Mouse (Mus musculus) MEL (cell line): ENCODE measurements at regions not wholly inside any gene's neighbourhood (a gene's known extent, or its start where the extent isn't known, plus 50 kb on each side); places are given as distances from the start of the nearest gene placed in this dataset.

Experiments
- DNase-seq: peaks from one replicate; pipeline ENCODE4 v3.0.0; 2011; ENCODE audit warnings: low read depth, low spot score
- H3K27ac ChIP-seq: 2 replicates; pipeline ENCODE4 v1.5.1; 2012; ENCODE audit warnings: low read depth, mild to moderate bottlenecking, control low read depth, low read length, moderate library complexity; ENCODE audit not compliant: control insufficient read depth
- H3K27me3 ChIP-seq, 2 experiments: fragments of 150-350 bp in 1 of 2; sonication (generic) in 1 of 2; 2 replicates each; pipeline ENCODE4 v1.6.1; 2012; ENCODE audit warnings: low read length in 2 of 2, mild to moderate bottlenecking in 2 of 2, improper control_type of control experiment in 1 of 2, moderate library complexity in 1 of 2; ENCODE audit not compliant: insufficient read depth in 2 of 2, control insufficient read depth in 1 of 2
- H3K36me3 ChIP-seq, 2 experiments: 2 replicates each; pipeline ENCODE4 v1.6.1; 2012 to 2014; ENCODE audit warnings: low read length in 2 of 2, improper control_type of control experiment in 1 of 2, inconsistent platforms in 1 of 2, mild to moderate bottlenecking in 1 of 2; ENCODE audit not compliant: insufficient read depth in 2 of 2, control insufficient read depth in 1 of 2
- H3K4me1 ChIP-seq, 2 experiments: fragments of 150-350 bp in 1 of 2; sonication (generic) in 1 of 2; 2 replicates each; pipeline ENCODE4 v1.6.1; 2012; ENCODE audit warnings: low read length in 2 of 2, improper control_type of control experiment in 1 of 2, mild to moderate bottlenecking in 1 of 2; ENCODE audit not compliant: insufficient read depth in 2 of 2, control insufficient read depth in 1 of 2
- H3K4me3 ChIP-seq, 2 experiments: fragments of 150-350 bp in 1 of 2; sonication (generic) in 1 of 2; 2 replicates each; pipeline ENCODE4 v1.5.1; 2012; ENCODE audit warnings: low read depth in 2 of 2, low read length in 2 of 2, mild to moderate bottlenecking in 2 of 2, moderate library complexity in 2 of 2, control low read depth in 1 of 2, improper control_type of control experiment in 1 of 2; ENCODE audit not compliant: control insufficient read depth in 1 of 2, insufficient read depth in 1 of 2
- H3K79me2 ChIP-seq: 2 replicates; pipeline ENCODE4 v1.6.1; 2012; ENCODE audit warnings: mild to moderate bottlenecking, low read length, moderate library complexity; ENCODE audit not compliant: control insufficient read depth, poor library complexity, insufficient read depth
- H3K9ac ChIP-seq: 2 replicates; pipeline ENCODE4 v1.6.1; 2012; ENCODE audit warnings: low read depth, mild to moderate bottlenecking, control low read depth, low read length, moderate library complexity; ENCODE audit not compliant: control insufficient read depth, poor library complexity, severe bottlenecking
- H3K9me3 ChIP-seq: fragments of 150-350 bp; sonication (generic); replicated peaks from 2 replicates; pipeline ENCODE4 v1.6.1; 2012; ENCODE audit warnings: mild to moderate bottlenecking, low read length, improper control_type of control experiment, moderate library complexity; ENCODE audit not compliant: insufficient read depth
- CHD1 ChIP-seq: IDR thresholded peaks from 2 replicates; pipeline ENCODE4 v1.6.1; 2012; ENCODE audit warnings: low read depth, mild to moderate bottlenecking, inconsistent platforms, low read length, improper control_type of control experiment
- CHD2 ChIP-seq: IDR thresholded peaks from 2 replicates; pipeline ENCODE4 v1.6.1; 2011; ENCODE audit warnings: low read length, improper control_type of control experiment
- CTCF ChIP-seq, 3 experiments: IDR thresholded peaks in 2 of 3; conservative IDR thresholded peaks in 1 of 3; 2 replicates each; pipeline ENCODE4 v1.5.1; 2011 to 2012; ENCODE audit warnings: low read length in 3 of 3, low read depth in 2 of 3, mild to moderate bottlenecking in 2 of 3, improper control_type of control experiment in 1 of 3, inconsistent platforms in 1 of 3, mixed read lengths in 1 of 3, moderate library complexity in 1 of 3; ENCODE audit not compliant: control insufficient read depth in 1 of 3, insufficient read depth in 1 of 3, poor library complexity in 1 of 3, severe bottlenecking in 1 of 3
- E2F4 ChIP-seq: IDR thresholded peaks from 2 replicates; pipeline ENCODE4 v1.6.1; 2011; ENCODE audit warnings: low read depth, low read length, improper control_type of control experiment, borderline replicate concordance
- ELF1 ChIP-seq: IDR thresholded peaks from 2 replicates; pipeline ENCODE4 v1.6.1; 2014; ENCODE audit warnings: low read depth, mild to moderate bottlenecking, inconsistent platforms, low read length, improper control_type of control experiment, moderate library complexity
- ETS1 ChIP-seq: IDR thresholded peaks from 2 replicates; pipeline ENCODE4 v1.6.1; 2012; ENCODE audit warnings: low read depth, mild to moderate bottlenecking, inconsistent platforms, low read length, improper control_type of control experiment, moderate library complexity
- HCFC1 ChIP-seq: IDR thresholded peaks from 2 replicates; pipeline ENCODE4 v1.6.1; 2012; ENCODE audit warnings: low read depth, mild to moderate bottlenecking, inconsistent platforms, low read length, improper control_type of control experiment, moderate library complexity
- JUND ChIP-seq: IDR thresholded peaks from 2 replicates; pipeline ENCODE4 v1.6.1; 2011; ENCODE audit warnings: low read depth, mild to moderate bottlenecking, improper control_type of control experiment, low read length
- KAT2A ChIP-seq: conservative IDR thresholded peaks from 2 replicates; pipeline ENCODE4 v1.6.1; 2012; ENCODE audit warnings: low read depth, low read length, improper control_type of control experiment, inconsistent platforms
- MAFK ChIP-seq: IDR thresholded peaks from 2 replicates; pipeline ENCODE4 v1.6.1; 2011; ENCODE audit warnings: low read depth, mild to moderate bottlenecking, low read length, improper control_type of control experiment, borderline replicate concordance
- MAX ChIP-seq: IDR thresholded peaks from 2 replicates; pipeline ENCODE4 v1.6.1; 2011; ENCODE audit warnings: low read length, improper control_type of control experiment
- MYB ChIP-seq: IDR thresholded peaks from 2 replicates; pipeline ENCODE4 v1.6.1; 2011; ENCODE audit warnings: mild to moderate bottlenecking, low read depth, low read length, improper control_type of control experiment
- NELFE ChIP-seq: IDR thresholded peaks from 2 replicates; pipeline ENCODE4 v1.6.1; 2011; ENCODE audit warnings: low read depth, low read length, improper control_type of control experiment
- NRF1 ChIP-seq: IDR thresholded peaks from 2 replicates; pipeline ENCODE4 v1.6.1; 2014; ENCODE audit warnings: low read depth, mild to moderate bottlenecking, inconsistent platforms, low read length, improper control_type of control experiment, moderate library complexity; ENCODE audit not compliant: poor library complexity, insufficient read depth, severe bottlenecking
- POLR2A ChIP-seq, 2 experiments: IDR thresholded peaks; 2 replicates each; pipeline ENCODE4 v1.6.1; 2011 to 2012; ENCODE audit warnings: low read length in 2 of 2, mild to moderate bottlenecking in 2 of 2, control low read depth in 1 of 2, improper control_type of control experiment in 1 of 2, low read depth in 1 of 2, moderate library complexity in 1 of 2; ENCODE audit not compliant: control insufficient read depth in 1 of 2, insufficient read depth in 1 of 2, poor library complexity in 1 of 2
- POLR2AphosphoS5 ChIP-seq: IDR thresholded peaks from 2 replicates; pipeline ENCODE4 v1.6.1; 2012; ENCODE audit warnings: low read depth, borderline replicate concordance, mild to moderate bottlenecking, inconsistent platforms, low read length, moderate library complexity, mixed read lengths
- RAD21 ChIP-seq: IDR thresholded peaks from 2 replicates; pipeline ENCODE4 v1.6.1; 2011; ENCODE audit warnings: mild to moderate bottlenecking, low read depth, low read length, improper control_type of control experiment
- RCOR1 ChIP-seq: IDR thresholded peaks from 2 replicates; pipeline ENCODE4 v1.6.1; 2012; ENCODE audit warnings: low read depth, mild to moderate bottlenecking, inconsistent platforms, low read length, improper control_type of control experiment
- SMC3 ChIP-seq: IDR thresholded peaks from 2 replicates; pipeline ENCODE4 v1.6.1; 2011; ENCODE audit warnings: low read depth, low read length, improper control_type of control experiment
- TAL1 ChIP-seq: IDR thresholded peaks from 2 replicates; pipeline ENCODE4 v1.6.1; 2012; ENCODE audit warnings: mild to moderate bottlenecking, inconsistent platforms, low read length, moderate library complexity, mixed read lengths
- USF2 ChIP-seq, 2 experiments: IDR thresholded peaks; 2 replicates each; pipeline ENCODE4 v1.6.1; 2011 to 2012; ENCODE audit warnings: improper control_type of control experiment in 2 of 2, low read length in 2 of 2, borderline replicate concordance in 1 of 2, inconsistent platforms in 1 of 2, low read depth in 1 of 2, mild to moderate bottlenecking in 1 of 2; ENCODE audit not compliant: insufficient read depth in 1 of 2
- ZKSCAN1 ChIP-seq: IDR thresholded peaks from 2 replicates; pipeline ENCODE4 v1.6.1; 2012; ENCODE audit warnings: low read depth, mild to moderate bottlenecking, inconsistent platforms, low read length, improper control_type of control experiment, moderate library complexity
- ZNF384 ChIP-seq: IDR thresholded peaks from 2 replicates; pipeline ENCODE4 v1.6.1; 2012; ENCODE audit warnings: low read depth, mild to moderate bottlenecking, inconsistent platforms, low read length, improper control_type of control experiment

- no peak overlapping the region for H3K4me3 ChIP-seq
- H3K4me1 ChIP-seq = no peaks in the 10 kb centered on the region
- no peaks in the 10 kb centered on the region for H3K27me3 ChIP-seq
- DNase-seq = no peak
- no peak overlapping the region for H3K27ac ChIP-seq
- no peaks in the 10 kb centered on the region for H3K36me3 ChIP-seq
- H3K9ac ChIP-seq = no peak overlapping the region
- H3K9me3 ChIP-seq = no peaks in the 10 kb centered on the region
- no peak for TF ChIP-seq ELF1
- TF ChIP-seq NELFE = no peak
- TF ChIP-seq MAFK = no peak
- TF ChIP-seq POLR2AphosphoS5 = no peak
- TF ChIP-seq ZKSCAN1 = no peak
- no peak for TF ChIP-seq ETS1
- no peak for TF ChIP-seq HCFC1
- no peak for TF ChIP-seq KAT2A
- no peak for TF ChIP-seq JUND
- TF ChIP-seq ZNF384 = no peak
- TF ChIP-seq RCOR1 = no peak
- no peak for TF ChIP-seq NRF1
- TF ChIP-seq MYB = no peak
- TF ChIP-seq POLR2A (IDR thresholded peaks at IDR 0.05; ENCODE audit: control insufficient read depth in 1 of 2, insufficient read depth in 1 of 2, low read depth in 1 of 2, low read length in 2 of 2, poor library complexity in 1 of 2) = no peak
- no peak for TF ChIP-seq SMC3
- TF ChIP-seq, all 39 proteins: peak for 0
- H3K79me2 ChIP-seq = no peaks in the 10 kb centered on the region
Observed at GRCm38 (mm10) chr9:33187187-33187586, 551.2 kb downstream of the Ets1 start.

GRCm38 (mm10) chr9:33209083-33209482 is 573.1 kb downstream of the Ets1 start:
- Histone ChIP-seq H3K79me2 (no peaks in the 10 kb centered on the region), H3K9ac (no peak overlapping the region), H3K4me1 (no peaks in the 10 kb centered on the region), H3K27me3 (no peaks in the 10 kb centered on the region), H3K4me3 (no peak overlapping the region), H3K36me3 (no peaks in the 10 kb centered on the region), H3K27ac (no peak overlapping the region), H3K9me3 (no peaks in the 10 kb centered on the region)
- no peak for DNase-seq
- no peak for TF ChIP-seq CHD2
- TF ChIP-seq ZKSCAN1 = no peak
- TF ChIP-seq ELF1 = no peak
- no peak for TF ChIP-seq CTCF (IDR thresholded peaks at IDR 0.05 in 2 of 3, conservative IDR thresholded peaks at IDR 0.05 in 1 of 3; ENCODE audit: control insufficient read depth in 1 of 3, insufficient read depth in 1 of 3, low read depth in 2 of 3, low read length in 3 of 3, poor library complexity in 1 of 3, severe bottlenecking in 1 of 3)
- TF ChIP-seq E2F4 = no peak
- no peak for TF ChIP-seq KAT2A
- no peak for TF ChIP-seq POLR2A (IDR thresholded peaks at IDR 0.05; ENCODE audit: control insufficient read depth in 1 of 2, insufficient read depth in 1 of 2, low read depth in 1 of 2, low read length in 2 of 2, poor library complexity in 1 of 2)
- no peak for TF ChIP-seq MAX
- TF ChIP-seq MAFK = no peak
- TF ChIP-seq NRF1 = no peak
- TF ChIP-seq RAD21 = no peak
- TF ChIP-seq USF2 (IDR thresholded peaks at IDR 0.05; ENCODE audit: borderline replicate concordance in 1 of 2, insufficient read depth in 1 of 2, low read depth in 1 of 2, low read length in 2 of 2) = no peak
- TF ChIP-seq TAL1 = no peak
- no peak for TF ChIP-seq CHD1
